Mouse (Mus musculus) CD4-positive, CD25-positive, alpha-beta regulatory T cell, adult 4 months (primary cell): ENCODE results near the gene Ncs1. TPM values are rescaled to one million over a fixed set of nuclear protein-coding genes. Genes with fewer than 3 reads are reported as not detected.

Source experiments
- ATAC-seq: one replicate; pipeline ENCODE4 v1.8.0; 2017
- polyA plus RNA-seq, 2 experiments: library from polyadenylated mRNA; unstranded; fragments of 100-300 nt; shearing (Covaris generic); gene quantifications; one replicate each; pipeline ENCODE4 v1.2.1; 2017

Ncs1 gene
- polyA plus RNA-seq, 2 experiments from 2014 or later, result 0.63 to 1.4 TPM

GRCm38 (mm10) chr2:31341726-31342535, 96.3 kb downstream of the Ncs1 start:
- ATAC-seq, result no peak

Other genes starting within 250 kb of the Ncs1 start
- 10 to 100 TPM; 78.2 to 90.0 TPM for gene Fnbp1, start 103.8 kb upstream of the Ncs1 start, polyA plus RNA-seq
- gene Gpr107, start 93.5 kb upstream of the Ncs1 start, polyA plus RNA-seq, result 10 to 100 TPM; 56.6 to 60.7 TPM
- gene Hmcn2, start 68.6 kb downstream of the Ncs1 start, polyA plus RNA-seq, result under 1 TPM; 0.36 to 0.48 TPM
- 100 to 1,000 TPM; 415 to 537 TPM for gene Ass1, start 224.4 kb downstream of the Ncs1 start, polyA plus RNA-seq